Mouse (Mus musculus) lung, postnatal 36 days (tissue): ENCODE data around the gene 2610301B20Rik.

Experiments
- DNase-seq: peaks from one replicate; pipeline ENCODE4 v3.0.0; 2022; ENCODE audit warnings: mixed read lengths

Gene 2610301B20Rik

GRCm38 (mm10) chr4:10911909-10912478 is 37.7 kb downstream of the 2610301B20Rik start:
- DNase-seq = no peak

GRCm38 (mm10) chr4:10912611-10913301 is 38.5 kb downstream of the 2610301B20Rik start:
- DNase-seq = peak; percentile 97

- DNase-seq = no peak
Measured at GRCm38 (mm10) chr4:10913409-10913808, 39.1 kb downstream of the 2610301B20Rik start.

- DNase-seq = no peak
Measured at GRCm38 (mm10) chr4:10914766-10915165, 40.5 kb downstream of the 2610301B20Rik start.

- DNase-seq = no peak
Measured at GRCm38 (mm10) chr4:10915271-10915670, 41.0 kb downstream of the 2610301B20Rik start.

- DNase-seq = no peak
Measured at GRCm38 (mm10) chr4:10918402-10918801, 44.1 kb downstream of the 2610301B20Rik start.

GRCm38 (mm10) chr4:10919097-10919496 is 44.8 kb downstream of the 2610301B20Rik start:
- DNase-seq = peak; percentile 32

- DNase-seq = no peak
Measured at GRCm38 (mm10) chr4:10919530-10919929, 45.2 kb downstream of the 2610301B20Rik start.

GRCm38 (mm10) chr4:10919987-10920386 is 45.7 kb downstream of the 2610301B20Rik start:
- DNase-seq = no peak

- DNase-seq = no peak
Measured at GRCm38 (mm10) chr4:10920622-10921021, 46.3 kb downstream of the 2610301B20Rik start.

GRCm38 (mm10) chr4:10923180-10923579 is 48.9 kb downstream of the 2610301B20Rik start:
- DNase-seq = peak; percentile 93

GRCm38 (mm10) chr4:10924140-10924539 is 49.8 kb downstream of the 2610301B20Rik start:
- no peak for DNase-seq

- no peak for DNase-seq
Measured at GRCm38 (mm10) chr4:10924541-10924940, 50.2 kb downstream of the 2610301B20Rik start.

GRCm38 (mm10) chr4:10926416-10926815 is 52.1 kb downstream of the 2610301B20Rik start:
- no peak for DNase-seq

GRCm38 (mm10) chr4:10928158-10928557 is 53.9 kb downstream of the 2610301B20Rik start:
- DNase-seq = no peak

GRCm38 (mm10) chr4:10929726-10930125 is 55.4 kb downstream of the 2610301B20Rik start:
- DNase-seq = no peak

GRCm38 (mm10) chr4:10931040-10931439 is 56.7 kb downstream of the 2610301B20Rik start:
- DNase-seq = no peak

GRCm38 (mm10) chr4:10932091-10932745 is 57.9 kb downstream of the 2610301B20Rik start:
- DNase-seq = no peak

GRCm38 (mm10) chr4:10932782-10933181 is 58.5 kb downstream of the 2610301B20Rik start:
- no peak for DNase-seq

- no peak for DNase-seq
Measured at GRCm38 (mm10) chr4:10936766-10937165, 62.5 kb downstream of the 2610301B20Rik start.
